Mouse (Mus musculus): ENCODE measurements around the gene Kctd17. TPM values are rescaled to one million over a fixed set of nuclear protein-coding genes. Genes with fewer than 3 reads are reported as not detected.

The Kctd17 gene
- total RNA-seq, 2 experiments from 2014 or later, result 8.9 to 17.2 TPM

DNA sequence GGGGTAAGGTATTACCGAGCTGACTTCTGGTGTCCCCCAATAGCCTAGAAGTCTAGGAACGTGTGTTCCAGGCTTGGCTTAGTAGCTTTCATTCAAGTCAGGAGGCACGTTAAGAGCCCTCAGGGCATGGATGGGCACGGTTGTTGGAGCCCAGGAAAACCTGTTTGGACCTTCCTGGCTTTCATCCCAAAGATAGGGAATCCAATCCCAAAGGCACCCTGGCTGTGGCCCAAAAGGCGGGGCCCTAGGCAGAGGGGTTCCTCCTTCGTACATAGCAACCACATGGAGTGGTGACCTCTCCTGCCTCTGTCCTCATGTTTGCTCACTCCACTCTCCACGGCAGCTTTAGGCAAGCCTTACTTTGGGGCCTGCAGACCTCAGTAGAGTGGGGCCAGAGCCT is 25.9 kb upstream of the Kctd17 start:
- no peak for TF ChIP-seq CTCF (IDR thresholded peaks at IDR 0.05)
- intact Hi-C loops (cut with DNase I), result loop anchor here (5.0 to 10.0 kb wide), 2 partner anchors 160 to 428 kb away; partner anchors contain the start of genes Eif3d and Ncf4
- Histone ChIP-seq H3K27ac (peak overlapping the region; percentile 83), H3K4me3 (no peak overlapping the region)
- DNase-seq, result peak; percentile 48

DNA sequence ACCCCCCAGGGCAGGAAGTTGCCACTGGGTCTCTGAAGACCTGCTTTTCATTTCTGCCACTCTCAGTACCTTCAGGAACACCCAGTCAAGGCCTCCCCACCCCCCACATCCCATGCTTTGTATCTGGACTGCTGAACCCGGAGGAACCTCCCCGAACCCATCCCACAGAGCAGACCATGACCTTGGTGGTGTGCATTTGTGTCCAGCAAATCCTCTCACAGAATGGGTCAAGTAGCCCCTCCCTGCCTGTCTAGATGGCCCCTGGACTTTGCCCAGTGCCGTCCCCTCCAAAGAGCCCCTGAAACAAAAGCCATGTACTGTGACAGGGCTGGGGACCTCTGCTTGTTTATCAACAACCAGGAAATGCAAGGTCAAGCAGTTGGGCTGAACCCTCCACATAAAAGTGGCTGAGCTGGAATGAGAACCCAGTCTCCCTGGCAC is 25.0 kb upstream of the Kctd17 start:
- Histone ChIP-seq H3K4me3 (peak overlapping the region; percentile 21), H3K27ac (peak overlapping the region; percentile 83)
- TF ChIP-seq CTCF (IDR thresholded peaks at IDR 0.05), result no peak
- DNase-seq, result no peak
- intact Hi-C loops (cut with DNase I), result loop anchor here (5.0 to 10.0 kb wide), 2 partner anchors 161 to 429 kb away; partner anchors contain the start of genes Eif3d and Ncf4

DNA sequence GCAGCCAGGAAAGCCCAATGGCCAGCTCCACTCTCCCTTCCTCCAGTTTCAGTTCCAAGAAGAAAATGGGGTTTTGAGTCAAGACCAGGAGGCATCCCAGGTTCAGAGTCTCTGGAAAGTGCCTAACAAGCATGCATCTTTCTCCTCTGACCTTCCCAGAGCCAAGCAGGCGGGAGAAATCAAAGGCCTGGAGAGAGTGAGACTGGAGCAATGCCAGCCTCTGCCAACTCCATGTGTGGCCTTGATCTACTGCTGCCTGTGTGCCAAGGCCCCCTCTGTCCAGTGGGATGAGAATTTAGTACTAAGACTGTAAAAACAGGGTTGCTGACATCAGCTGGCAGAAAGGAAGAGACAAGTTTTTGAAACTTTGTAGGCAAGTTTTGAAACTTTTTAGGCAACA is 24.5 kb upstream of the Kctd17 start:
- peak overlapping the region; percentile 83 for H3K27ac ChIP-seq
- peak overlapping the region; percentile 21 for H3K4me3 ChIP-seq
- TF ChIP-seq CTCF (IDR thresholded peaks at IDR 0.05), result no peak
- intact Hi-C loops (cut with DNase I), result loop anchor here (5.0 to 10.0 kb wide), 2 partner anchors 162 to 429 kb away; partner anchors contain the start of genes Eif3d and Ncf4
- peak; percentile 64 for DNase-seq

DNA sequence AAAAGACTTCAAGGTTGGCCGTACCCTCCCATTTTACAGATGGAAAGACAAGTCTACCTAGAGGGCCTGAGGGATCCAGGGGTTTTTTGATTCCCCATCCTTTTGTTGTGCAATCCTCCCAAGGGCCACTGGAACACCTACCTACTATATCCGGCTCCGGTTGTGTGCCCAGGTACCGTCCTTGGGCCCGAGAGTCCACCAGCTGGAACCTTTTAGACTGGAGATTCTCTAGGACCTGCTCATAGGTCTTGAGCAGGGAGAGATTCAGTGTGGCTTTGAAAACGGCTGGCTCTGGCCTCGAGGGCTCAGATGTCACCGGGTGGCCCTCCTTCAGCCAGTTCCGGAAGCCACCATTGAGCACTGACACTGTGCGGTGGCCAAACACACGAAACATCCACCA is 23.3 kb upstream of the Kctd17 start:
- peak overlapping the region; percentile 76 for H3K4me3 ChIP-seq
- DNase-seq, result no peak
- peak overlapping the region; percentile 99 for H3K27ac ChIP-seq
- intact Hi-C loops (cut with DNase I), result loop anchor here (10.0 kb wide), 1 partner anchor 430 kb away; the partner anchor contains the start of gene Eif3d
- no peak for TF ChIP-seq CTCF (IDR thresholded peaks at IDR 0.05)

DNA sequence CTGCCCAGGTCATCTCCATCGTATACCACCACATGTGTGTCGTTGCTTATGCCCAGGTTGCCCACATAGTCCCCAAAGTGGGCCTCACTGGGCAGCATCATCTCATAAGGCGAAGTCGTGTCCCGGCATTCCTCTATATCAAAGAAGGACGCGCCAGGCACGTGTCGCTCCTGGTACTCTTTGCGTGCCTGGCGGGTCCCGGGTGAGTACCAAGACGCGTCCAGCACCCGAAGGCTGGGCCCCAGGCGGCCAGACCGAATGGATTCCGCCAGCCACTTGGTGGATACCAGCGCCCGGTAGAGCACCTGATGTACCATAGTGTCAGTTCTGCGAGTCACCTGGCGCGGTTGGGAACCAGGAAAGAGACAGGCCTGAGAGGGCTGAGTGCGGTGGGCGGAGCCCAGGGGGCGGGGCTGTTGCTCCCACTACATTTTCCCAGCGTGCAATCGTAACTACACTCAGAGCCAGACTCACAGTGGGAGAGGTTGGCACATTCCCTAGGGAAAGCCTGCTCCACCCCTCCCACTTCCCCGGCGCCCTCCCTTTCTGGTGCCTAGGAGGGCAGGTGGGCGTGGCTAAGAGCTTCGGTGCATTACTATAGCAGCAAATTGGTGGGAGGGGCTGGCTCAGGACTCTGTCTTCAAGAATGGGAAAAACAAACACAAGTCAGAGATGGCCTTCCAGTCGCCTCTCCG is 22.7 kb upstream of the Kctd17 start, which contains the start of gene Tst:
Gene Tst (minus strand): TSS at position 391 of the 695 bp plus-strand sequence.
- intact Hi-C loops (cut with DNase I), result loop anchor here (10.0 kb wide), 1 partner anchor 431 kb away; the partner anchor contains the start of gene Eif3d
- Histone ChIP-seq H3K4me3 (peak within 1 kb of the TSS; percentile 76), H3K27ac (peak within 1 kb of the TSS; percentile 99)
- TF ChIP-seq CTCF (IDR thresholded peaks at IDR 0.05), result no peak
- peak; percentile 91 for DNase-seq

DNA sequence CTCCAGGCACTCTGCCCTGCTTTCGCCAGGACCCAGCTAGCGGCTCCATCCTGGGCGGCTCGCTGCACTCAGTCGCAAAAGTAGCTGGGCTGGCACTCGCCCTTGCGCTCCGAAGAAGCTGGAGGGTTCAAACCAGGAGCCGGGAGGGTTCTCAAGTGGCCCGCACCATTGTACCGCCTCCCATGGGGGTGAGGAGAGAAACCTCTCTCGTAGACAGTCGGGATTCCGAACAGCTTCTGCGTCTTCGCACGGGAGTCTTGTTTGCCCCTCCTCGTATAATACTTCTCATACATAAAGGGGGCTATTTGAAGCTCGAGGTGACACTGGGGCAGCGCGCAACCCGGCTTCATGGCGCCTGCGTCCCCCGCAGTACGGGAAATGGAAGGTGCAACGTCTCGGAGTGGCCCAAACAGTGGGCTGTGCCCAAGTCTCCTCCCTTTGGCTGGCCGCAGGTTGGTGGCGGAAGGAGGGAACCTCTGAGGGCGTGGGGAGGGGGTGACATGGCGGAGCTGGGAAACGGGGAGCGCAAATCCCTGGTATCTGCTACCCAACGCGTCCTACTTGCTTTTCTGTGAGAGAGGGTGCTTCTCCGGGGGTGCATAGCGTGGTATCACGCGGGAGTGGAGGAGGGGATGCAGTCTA is 21.9 kb upstream of the Kctd17 start, which contains the start of gene Mpst:
Gene Mpst (plus strand): TSS at position 124 of the 642 bp plus-strand sequence.
- no peak for TF ChIP-seq CTCF (IDR thresholded peaks at IDR 0.05)
- Histone ChIP-seq H3K4me3 (peak within 1 kb of the TSS; percentile 76), H3K27ac (peak within 1 kb of the TSS; percentile 99)
- DNase-seq, result peak; percentile 95
- intact Hi-C loops (cut with DNase I), result loop anchor here (10.0 kb wide), 1 partner anchor 432 kb away; the partner anchor contains the start of gene Eif3d

DNA sequence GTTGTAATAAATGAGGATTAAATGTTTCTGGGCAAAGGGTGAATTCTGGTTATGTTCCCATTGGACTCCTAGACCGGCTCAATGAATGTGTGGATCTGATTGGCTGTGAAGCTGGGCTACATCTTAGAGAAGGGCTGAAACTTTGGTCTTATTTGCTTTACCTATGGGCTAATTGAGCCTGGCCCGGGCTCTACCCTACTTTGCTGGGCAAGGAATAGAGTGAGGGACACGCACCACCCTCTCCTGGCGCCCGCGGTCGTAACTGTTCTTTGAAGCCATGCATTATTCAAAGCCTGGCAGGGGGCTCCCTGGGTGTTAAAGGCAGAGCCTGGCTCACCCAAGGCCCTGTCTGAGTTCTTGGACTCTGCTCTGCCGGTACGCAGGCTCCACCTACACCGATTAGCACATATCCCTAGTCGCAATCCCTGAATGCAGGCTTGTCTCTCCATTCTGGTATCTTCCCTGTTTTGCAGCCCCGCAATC is 18.8 kb upstream of the Kctd17 start:
- intact Hi-C loops (cut with DNase I), result loop anchor here (10.0 kb wide), 1 partner anchor 435 kb away; the partner anchor contains the start of gene Eif3d
- no peak overlapping the region for H3K4me3 ChIP-seq
- TF ChIP-seq CTCF (IDR thresholded peaks at IDR 0.05), result no peak
- no peak overlapping the region for H3K27ac ChIP-seq
- no peak for DNase-seq

DNA sequence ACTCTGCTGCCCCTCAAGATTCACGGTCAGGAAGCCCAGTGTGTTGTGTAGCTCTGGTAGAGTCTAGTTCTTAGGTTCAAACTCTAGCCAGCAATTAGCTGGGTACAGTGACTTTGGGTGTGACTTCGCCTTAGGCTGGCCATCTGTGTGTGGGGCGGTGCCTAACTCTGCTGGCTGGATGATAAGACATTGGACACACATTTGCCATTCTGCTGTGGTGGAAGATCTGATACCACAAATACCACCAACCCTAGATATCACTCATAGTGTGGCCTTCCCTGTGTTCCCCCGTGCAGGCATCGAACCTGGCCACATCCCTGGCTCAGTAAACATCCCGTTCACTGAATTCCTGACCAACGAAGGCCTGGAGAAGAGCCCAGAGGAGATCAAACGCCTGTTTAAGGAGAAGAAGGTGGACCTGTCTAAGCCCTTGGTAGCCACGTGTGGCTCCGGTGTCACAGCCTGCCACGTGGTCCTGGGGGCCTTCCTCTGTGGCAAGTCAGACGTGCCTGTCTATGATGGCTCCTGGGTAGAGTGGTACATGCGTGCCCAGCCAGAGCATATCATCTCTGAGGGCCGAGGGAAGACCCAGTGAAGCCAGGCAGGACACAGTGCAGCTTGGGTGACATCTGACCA is 15.2 kb upstream of the Kctd17 start:
- intact Hi-C loops (cut with DNase I), result no loop called here
- DNase-seq, result peak; percentile 28
- Histone ChIP-seq H3K27ac (peak overlapping the region; percentile 86), H3K4me3 (no peak overlapping the region)
- no peak for TF ChIP-seq CTCF (IDR thresholded peaks at IDR 0.05)

DNA sequence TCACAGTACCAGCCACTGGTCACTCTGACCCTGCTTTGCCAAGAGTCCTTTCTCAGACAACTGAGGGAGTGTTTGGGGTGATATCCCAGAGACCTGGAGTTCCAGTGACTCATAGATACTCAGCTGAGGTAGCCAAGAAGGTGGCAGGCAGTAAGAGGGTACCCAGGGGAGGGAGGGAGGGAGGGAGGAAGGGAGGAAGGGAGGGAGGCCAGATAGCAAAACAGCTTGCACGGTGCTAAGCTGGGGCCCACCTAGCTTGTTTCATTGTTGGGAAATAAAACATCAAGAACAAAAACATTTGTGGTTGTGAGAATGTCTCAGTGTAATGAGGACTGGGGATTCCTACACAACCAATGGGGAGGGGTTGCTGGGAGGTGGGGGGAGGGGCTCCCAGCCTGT is 14.6 kb upstream of the Kctd17 start:
- DNase-seq, result no peak
- H3K27ac ChIP-seq, result peak overlapping the region; percentile 86
- intact Hi-C loops (cut with DNase I), result no loop called here
- no peak for TF ChIP-seq CTCF (IDR thresholded peaks at IDR 0.05)
- no peak overlapping the region for H3K4me3 ChIP-seq

DNA sequence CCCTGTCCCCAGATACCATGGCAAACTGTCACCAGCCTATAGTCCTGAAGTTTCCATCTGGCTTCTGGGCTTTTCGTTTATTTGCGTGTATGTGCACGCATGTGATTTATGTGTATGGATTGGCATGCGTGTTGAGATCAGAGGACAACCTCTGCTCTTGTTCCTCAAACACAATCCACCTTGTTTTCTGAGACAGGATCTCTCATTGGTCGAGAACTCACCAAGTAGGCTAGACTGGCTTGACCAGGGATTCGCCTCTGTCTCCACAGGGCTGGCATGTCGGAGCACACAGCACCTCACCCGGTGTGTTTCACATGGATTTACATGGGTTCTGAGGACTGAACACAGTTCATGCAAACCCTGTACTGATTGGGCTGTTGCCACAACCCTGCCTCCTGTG is 14.2 kb upstream of the Kctd17 start:
- intact Hi-C loops (cut with DNase I), result no loop called here
- Histone ChIP-seq H3K27ac (no peak overlapping the region), H3K4me3 (no peak overlapping the region)
- DNase-seq, result no peak
- TF ChIP-seq CTCF (IDR thresholded peaks at IDR 0.05), result no peak

DNA sequence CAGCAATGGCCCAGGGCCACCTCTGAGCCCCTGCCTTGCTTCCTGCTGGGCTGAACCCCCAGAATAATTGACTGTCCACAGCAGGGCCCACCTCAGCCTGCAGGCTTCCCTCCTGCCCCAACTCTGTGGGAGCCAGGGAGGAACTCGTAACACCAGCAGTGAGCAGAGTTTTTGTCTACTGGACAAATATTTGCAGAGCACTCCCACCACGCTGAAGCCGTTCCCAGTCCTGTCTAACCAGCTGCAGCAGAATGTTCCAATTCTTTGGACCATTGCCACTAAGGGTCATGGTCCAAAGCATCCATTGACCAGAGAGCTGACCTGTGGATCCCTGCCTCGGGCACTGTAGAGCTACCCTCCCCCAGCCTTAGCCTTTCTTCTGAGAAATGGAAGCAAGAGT is 11.4 kb upstream of the Kctd17 start:
- Histone ChIP-seq H3K4me3 (no peak overlapping the region), H3K27ac (no peak overlapping the region)
- no peak for TF ChIP-seq CTCF (IDR thresholded peaks at IDR 0.05)
- DNase-seq, result peak; percentile 42
- intact Hi-C loops (cut with DNase I), result no loop called here

DNA sequence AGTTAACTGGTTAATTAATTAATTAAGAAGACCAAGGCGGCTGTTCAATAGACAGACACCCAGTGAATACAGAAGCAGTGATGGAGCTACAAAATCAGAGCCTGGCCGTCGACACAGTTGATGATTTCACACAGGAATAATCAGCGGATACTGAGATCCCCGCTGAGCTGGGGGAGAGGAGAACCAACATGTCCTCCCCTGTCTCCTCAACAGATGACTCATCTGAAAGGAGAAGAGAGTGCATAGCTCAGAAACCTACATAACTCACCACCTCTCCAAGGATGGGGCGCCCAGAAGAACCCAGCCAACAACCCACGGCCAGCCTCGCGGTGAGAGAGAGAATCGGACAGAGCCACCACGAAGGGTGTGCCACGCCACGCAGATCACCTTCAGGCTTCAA is 8.0 kb upstream of the Kctd17 start:
- intact Hi-C loops (cut with DNase I), result loop anchor here (5.0 kb wide), 2 partner anchors 163 to 238 kb away; no protein-coding TSS in a partner anchor
- TF ChIP-seq CTCF (IDR thresholded peaks at IDR 0.05), result no peak
- Histone ChIP-seq H3K27ac (no peak overlapping the region), H3K4me3 (no peak overlapping the region)
- DNase-seq, result no peak

Data from gastrocnemius, adult 2 months (tissue).